Mouse (Mus musculus) intestine, embryonic 16.5 days (tissue): ENCODE data around the gene Cuta. TPM values are rescaled to one million over a fixed set of nuclear protein-coding genes. Genes with fewer than 3 reads are reported as not detected.
"Not testable (repeated sequence)": the region's sequence is repeated elsewhere in the genome, so short reads cannot be mapped to it uniquely, and the experiment has no call there.

ENCODE experiments used
- ATAC-seq: fragments of 200-750 bp; cut with Nextera tagmentation; 2 replicates; pipeline ENCODE4 v1.8.0; 2017; ENCODE audit warnings: moderate TSS enrichment, moderate library complexity
- H3K27ac ChIP-seq: fragments of 300-500 bp; sonication (generic); 2 replicates; pipeline ENCODE4 v1.5.1; 2014; ENCODE audit warnings: mild to moderate bottlenecking, low read length
- H3K27me3 ChIP-seq: fragments of 300-500 bp; sonication (generic); replicated peaks from 2 replicates; pipeline ENCODE4 v1.6.1; 2014; ENCODE audit warnings: low read length, control low read depth, mixed read lengths; ENCODE audit not compliant: control insufficient read depth, insufficient read depth
- H3K36me3 ChIP-seq: fragments of 300-500 bp; sonication (generic); 2 replicates; pipeline ENCODE4 v1.6.1; 2014; ENCODE audit warnings: low read length, control low read depth; ENCODE audit not compliant: control insufficient read depth, insufficient read depth
- H3K4me1 ChIP-seq: fragments of 300-500 bp; sonication (generic); 2 replicates; pipeline ENCODE4 v1.6.1; 2014; ENCODE audit warnings: low read length, control low read depth, mixed read lengths; ENCODE audit not compliant: control insufficient read depth, insufficient read depth
- H3K4me2 ChIP-seq: fragments of 300-500 bp; sonication (generic); 2 replicates; pipeline ENCODE4 v1.6.1; 2014; ENCODE audit warnings: low read depth, low read length, control low read depth
- H3K4me3 ChIP-seq: fragments of 300-500 bp; sonication (generic); 2 replicates; pipeline ENCODE4 v1.5.1; 2014; ENCODE audit warnings: mild to moderate bottlenecking, low read length
- H3K9ac ChIP-seq: fragments of 300-500 bp; sonication (generic); 2 replicates; pipeline ENCODE4 v1.6.1; 2014; ENCODE audit warnings: low read depth, low read length
- H3K9me3 ChIP-seq: fragments of 300-500 bp; sonication (generic); 2 replicates; pipeline ENCODE4 v1.6.1; 2016; ENCODE audit warnings: low read length, control low read depth; ENCODE audit not compliant: control insufficient read depth
- WGBS: fragments of 180-500 bp; shearing (Covaris S2); extraction: QIAGEN DNeasy Blood & Tissue Kit; methylation state at CpG from one replicate; pipeline ENCODE4 v1.1.7; 2014; 5-methylcytosine and 5-hydroxymethylcytosine counted together
- polyA plus RNA-seq: library from polyadenylated mRNA; unstranded; fragments of >200 nt; fragmentation: Nextera tagmentation; extraction: Ambion mirVana; gene quantifications from 2 replicates; pipeline ENCODE4 v1.2.1, GENCODE M21; 2015

The Cuta gene
- polyA plus RNA-seq, 1 experiment from 2014 or later: 294 TPM

GRCm38 (mm10) chr17:26933419-26933818 lies 6.0 kb downstream of the Cuta start:
- Histone ChIP-seq H3K9me3 (no peaks in the 10 kb centered on the region), H3K36me3 (peaks cover 15% of the 10 kb centered on the region; the same call in 1 of the 2 replicates), H3K4me1 (peaks cover 24% of the 10 kb centered on the region), H3K27ac (peak overlapping the region; percentile 80), H3K9ac (peak overlapping the region; percentile 77), H3K4me3 (peak overlapping the region; percentile 76), H3K4me2 (peak overlapping the region; percentile 87), H3K27me3 (no peaks in the 10 kb centered on the region)
- no peak; the same call in 1 of the 2 replicates for ATAC-seq
- WGBS: 7% methylated on average over 13 of the region's 13 CpGs

GRCm38 (mm10) chr17:26932839-26933398 lies 6.5 kb downstream of the Cuta start, which contains the start of gene Phf1:
Gene Phf1, plus strand, starts transcription at chr17:26933052.
- Histone ChIP-seq H3K4me3 (peak within 1 kb of the TSS; percentile 76), H3K9me3 (no peaks in the 10 kb centered on the region), H3K4me1 (peaks cover 19% of the 10 kb centered on the region), H3K27ac (peak within 1 kb of the TSS; percentile 80), H3K27me3 (no peaks in the 10 kb centered on the region), H3K36me3 (peaks cover 15% of the 10 kb centered on the region; the same call in 1 of the 2 replicates), H3K4me2 (peak within 1 kb of the TSS; percentile 87), H3K9ac (peak within 1 kb of the TSS; percentile 77)
- ATAC-seq: peak; percentile 92
- under 1% methylated on average over 43 of the region's 43 CpGs for WGBS

- H3K27me3 ChIP-seq, H3K27ac ChIP-seq, H3K9ac ChIP-seq, H3K4me2 ChIP-seq, H3K4me3 ChIP-seq, ATAC-seq, H3K9me3 ChIP-seq: not testable (repeated sequence)
- Histone ChIP-seq H3K4me1 (peaks cover 12% of the 10 kb centered on the region; the same call in 1 of the 2 replicates), H3K36me3 (peaks cover 14% of the 10 kb centered on the region)
- WGBS: 51% methylated on average over 7 of the region's 7 CpGs
Measured at GRCm38 (mm10) chr17:26931795-26932194, 7.6 kb downstream of the Cuta start.

GRCm38 (mm10) chr17:26925414-26925813 lies 14.0 kb downstream of the Cuta start:
- not testable (repeated sequence) for H3K4me3 ChIP-seq, H3K27me3 ChIP-seq, ATAC-seq, H3K27ac ChIP-seq, H3K4me2 ChIP-seq, H3K36me3 ChIP-seq, H3K9me3 ChIP-seq, H3K4me1 ChIP-seq, H3K9ac ChIP-seq
- WGBS: 97% methylated on average over 9 of the region's 9 CpGs

- H3K4me2 ChIP-seq, H3K27ac ChIP-seq, H3K9me3 ChIP-seq, H3K27me3 ChIP-seq, H3K4me1 ChIP-seq, H3K36me3 ChIP-seq, ATAC-seq, H3K9ac ChIP-seq, H3K4me3 ChIP-seq: not testable (repeated sequence)
- 92% methylated on average over 5 of the region's 6 CpGs for WGBS
Measured at GRCm38 (mm10) chr17:26922368-26922767, 17.0 kb downstream of the Cuta start.

- not testable (repeated sequence) for H3K27ac ChIP-seq, H3K27me3 ChIP-seq, H3K4me2 ChIP-seq, H3K9me3 ChIP-seq, H3K36me3 ChIP-seq, H3K4me1 ChIP-seq, H3K4me3 ChIP-seq, ATAC-seq, H3K9ac ChIP-seq
- WGBS: 64% methylated on average over 2 of the region's 2 CpGs
Measured at GRCm38 (mm10) chr17:26919516-26919915, 19.9 kb downstream of the Cuta start.

- WGBS: 79% methylated on average over 2 of the region's 2 CpGs
- Histone ChIP-seq H3K27me3 (no peaks in the 10 kb centered on the region), H3K4me1 (no peaks in the 10 kb centered on the region; the same call in 1 of the 2 replicates), H3K27ac (no peak overlapping the region), H3K4me2 (peak overlapping the region; percentile 54), H3K36me3 (peaks cover 2% of the 10 kb centered on the region; the same call in 1 of the 2 replicates), H3K9ac (peak overlapping the region; percentile 29; the same call in 1 of the 2 replicates), H3K9me3 (no peaks in the 10 kb centered on the region), H3K4me3 (peak overlapping the region; percentile 73)
- no peak for ATAC-seq
Measured at GRCm38 (mm10) chr17:26918343-26918742, 21.0 kb downstream of the Cuta start.

- not testable (repeated sequence) for H3K36me3 ChIP-seq, H3K27ac ChIP-seq, ATAC-seq, H3K4me1 ChIP-seq, H3K9me3 ChIP-seq, H3K27me3 ChIP-seq
- Histone ChIP-seq H3K4me2 (peak overlapping the region; percentile 54), H3K9ac (peak overlapping the region; percentile 76), H3K4me3 (peak overlapping the region; percentile 73)
- WGBS: under 1% methylated on average over 12 of the region's 12 CpGs
Measured at GRCm38 (mm10) chr17:26917560-26917959, 21.8 kb downstream of the Cuta start.

GRCm38 (mm10) chr17:26916711-26917482 lies 22.5 kb downstream of the Cuta start, which contains the start of gene Kifc5b:
Gene Kifc5b, plus strand, starts transcription at chr17:26917091.
- ATAC-seq: peak; percentile 98
- under 1% methylated on average over 66 of the region's 72 CpGs for WGBS
- H3K4me3 ChIP-seq: peak within 1 kb of the TSS; percentile 73
- no peaks in the 10 kb centered on the region; the same call in 1 of the 2 replicates for H3K4me1 ChIP-seq
- H3K4me2 ChIP-seq: peak within 1 kb of the TSS; percentile 54
- H3K9ac ChIP-seq: peak within 1 kb of the TSS; percentile 76
- H3K36me3 ChIP-seq: peaks cover 2% of the 10 kb centered on the region; the same call in 1 of the 2 replicates
- H3K9me3 ChIP-seq: no peaks in the 10 kb centered on the region
- no peaks in the 10 kb centered on the region for H3K27me3 ChIP-seq
- peak within 1 kb of the TSS; percentile 68 for H3K27ac ChIP-seq
